Mouse (Mus musculus) ES-E14 (cell line): Measurements from ENCODE around the gene Myct1. TPM values are rescaled to one million over a fixed set of nuclear protein-coding genes. Genes with fewer than 3 reads are reported as not detected.

Experiments used
- DNase-seq: peaks from one replicate; pipeline ENCODE4 v3.0.0-alpha.2; 2013; ENCODE audit warnings: low read depth, low spot score
- H3K27ac ChIP-seq: 2 replicates; pipeline ENCODE4 v1.5.1; 2012; ENCODE audit warnings: low read depth, mild to moderate bottlenecking, low read length, moderate library complexity, mixed read lengths; ENCODE audit not compliant: poor library complexity, insufficient read depth, severe bottlenecking
- H3K36me3 ChIP-seq: 2 replicates; pipeline ENCODE4 v1.6.1; 2012; ENCODE audit warnings: mild to moderate bottlenecking, low read length, moderate library complexity, mixed read lengths; ENCODE audit not compliant: control insufficient read depth, poor library complexity, insufficient read depth, severe bottlenecking
- H3K4me1 ChIP-seq, 2 experiments: fragments of 150-350 bp in 1 of 2; sonication (generic) in 1 of 2; 2 replicates each; pipeline ENCODE4 v1.6.1; 2012; ENCODE audit warnings: low read length in 2 of 2, mild to moderate bottlenecking in 1 of 2, mixed read lengths in 1 of 2; ENCODE audit not compliant: control insufficient read depth in 2 of 2, insufficient read depth in 2 of 2, poor library complexity in 1 of 2
- H3K4me3 ChIP-seq, 2 experiments: fragments of 150-350 bp in 1 of 2; sonication (generic) in 1 of 2; 2 replicates each; pipeline ENCODE4 v1.5.1; 2012; ENCODE audit warnings: low read length in 2 of 2, low read depth in 1 of 2, mild to moderate bottlenecking in 1 of 2, mixed read lengths in 1 of 2; ENCODE audit not compliant: insufficient read depth in 1 of 2, poor library complexity in 1 of 2, severe bottlenecking in 1 of 2
- H3K9ac ChIP-seq: 2 replicates; pipeline ENCODE4 v1.6.1; 2012; ENCODE audit warnings: low read depth, mild to moderate bottlenecking, low read length, mixed read lengths; ENCODE audit not compliant: poor library complexity, insufficient read depth, severe bottlenecking
- H3K9me3 ChIP-seq: fragments of 150-350 bp; sonication (generic); 2 replicates; pipeline ENCODE4 v1.6.1; 2012; ENCODE audit warnings: low read depth, mild to moderate bottlenecking, low read length; ENCODE audit not compliant: control insufficient read depth, insufficient read depth
- CHD2 ChIP-seq: IDR thresholded peaks from 2 replicates; pipeline ENCODE4 v1.6.1; 2014; ENCODE audit warnings: mild to moderate bottlenecking, low read depth, low read length, inconsistent platforms
- HCFC1 ChIP-seq: IDR thresholded peaks from 2 replicates; pipeline ENCODE4 v1.6.1; 2012; ENCODE audit warnings: low read length, inconsistent platforms, borderline replicate concordance; ENCODE audit not compliant: insufficient read depth
- MAFK ChIP-seq: IDR thresholded peaks from 2 replicates; pipeline ENCODE4 v1.6.1; 2014; ENCODE audit warnings: mild to moderate bottlenecking, low read depth, low read length, inconsistent platforms; ENCODE audit not compliant: insufficient read depth
- ZC3H11A ChIP-seq: IDR thresholded peaks from 2 replicates; pipeline ENCODE4 v1.6.1; 2012; ENCODE audit warnings: low read depth, mild to moderate bottlenecking, inconsistent platforms, low read length, borderline replicate concordance
- ZNF384 ChIP-seq: IDR thresholded peaks from 2 replicates; pipeline ENCODE4 v1.6.1; 2012; ENCODE audit warnings: low read depth, low read length, inconsistent platforms
- in situ Hi-C, 2 experiments: fragments of 600-800 bp; cut with MboI; formaldehyde crosslinking; loops; one replicate each; pipeline ENCODE4 v1.15.1; 2025; ENCODE audit warnings: low sequenced_read_pairs in 2 of 2, inconsistent platforms in 1 of 2; ENCODE audit not compliant: unreplicated experiment in 2 of 2
- total RNA-seq: library from RNA; depleted of rRNA; stranded (reverse); fragments of 300-350 nt; gene quantifications from 2 replicates; pipeline ENCODE4 v1.2.3, GENCODE M21; 2012; rRNA removed

The Myct1 gene
- not detected in 2 replicates for total RNA-seq

DNA sequence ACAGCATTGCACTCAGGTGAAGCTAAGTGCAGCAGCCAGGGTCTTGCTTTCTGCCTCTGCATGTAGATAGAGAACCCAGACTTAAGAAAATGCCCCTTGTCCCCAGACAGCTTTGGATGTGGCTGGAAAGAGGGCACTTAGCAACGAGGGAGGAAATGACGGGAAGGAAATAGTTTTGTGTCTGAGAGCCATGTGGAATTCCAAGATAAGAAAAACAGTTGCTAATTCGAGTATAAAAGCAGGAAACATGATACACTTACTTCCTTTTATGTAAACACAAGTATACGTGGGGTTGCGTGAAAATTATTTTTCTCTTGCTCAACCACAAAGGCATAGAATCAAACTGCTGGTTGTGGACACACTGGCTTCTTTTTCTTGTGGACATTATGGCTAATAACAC lies at the start of gene Myct1:
Gene Myct1, plus strand, starts transcription at position 312 of the 400 bp plus-strand sequence.
- H3K9ac ChIP-seq: no peak within 1 kb of the TSS
- no peak for DNase-seq
- H3K36me3 ChIP-seq: no peaks in the 10 kb centered on the region
- H3K27ac ChIP-seq: no peak within 1 kb of the TSS
- TF ChIP-seq ZC3H11A: no peak
- no peak for TF ChIP-seq ZNF384
- TF ChIP-seq MAFK: no peak
- no peak for TF ChIP-seq HCFC1
- no peak for TF ChIP-seq CHD2
- no peak within 1 kb of the TSS for H3K4me3 ChIP-seq
- H3K9me3 ChIP-seq: no peaks in the 10 kb centered on the region
- in situ Hi-C loops: loop anchor here in 1 of 2 experiments (10.0 kb wide), 1 partner anchor 201 kb away; no protein-coding TSS in a partner anchor
- H3K4me1 ChIP-seq: no peaks in the 10 kb centered on the region

- H3K4me3 ChIP-seq: no peak overlapping the region
- H3K27ac ChIP-seq: no peak overlapping the region
- in situ Hi-C loops: no loop called here
- peaks cover 0 to 7% of the 10 kb centered on the region in 2 experiments; a peak in 1 of 4 replicates for H3K4me1 ChIP-seq
- no peak for TF ChIP-seq ZC3H11A
- no peak for TF ChIP-seq ZNF384
- no peak for TF ChIP-seq MAFK
- TF ChIP-seq HCFC1: no peak
- no peak for TF ChIP-seq CHD2
- H3K9ac ChIP-seq: no peak overlapping the region
- no peaks in the 10 kb centered on the region for H3K36me3 ChIP-seq
- H3K9me3 ChIP-seq: no peaks in the 10 kb centered on the region; the same call in 1 of the 2 replicates
- DNase-seq: no peak
These were observed 47.1 kb upstream of the Myct1 start for GRCm38 (mm10) chr10:5546428-5546827.

DNA sequence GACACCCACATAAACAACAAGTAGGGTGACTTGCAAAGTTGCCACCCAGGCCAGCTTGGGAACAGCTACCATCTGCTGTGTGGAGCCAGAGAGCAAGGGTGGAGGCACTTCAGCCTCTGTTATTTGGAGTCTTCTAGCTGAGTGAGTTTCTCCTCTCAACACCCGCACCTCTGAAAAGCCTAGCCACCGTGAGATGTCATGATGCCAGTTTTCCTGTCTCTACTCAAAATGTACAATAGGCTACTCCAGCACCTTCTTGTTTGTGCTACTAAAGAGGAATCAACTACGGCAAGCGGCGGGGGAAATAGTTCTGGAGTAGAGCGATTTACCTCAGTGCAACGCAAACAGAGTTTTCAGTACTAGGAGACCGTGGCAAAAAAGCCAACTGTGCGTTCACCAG lies 45.8 kb upstream of the Myct1 start:
- Histone ChIP-seq H3K4me1 (peaks cover 0 to 7% of the 10 kb centered on the region in 2 experiments; a peak in 1 of 4 replicates), H3K36me3 (no peaks in the 10 kb centered on the region), H3K9me3 (no peaks in the 10 kb centered on the region; the same call in 1 of the 2 replicates), H3K9ac (no peak overlapping the region), H3K4me3 (no peak overlapping the region), H3K27ac (no peak overlapping the region)
- in situ Hi-C loops: no loop called here
- no peak for TF ChIP-seq MAFK
- no peak for TF ChIP-seq ZNF384
- TF ChIP-seq HCFC1: no peak
- no peak for TF ChIP-seq ZC3H11A
- no peak for TF ChIP-seq CHD2
- DNase-seq: no peak

DNA sequence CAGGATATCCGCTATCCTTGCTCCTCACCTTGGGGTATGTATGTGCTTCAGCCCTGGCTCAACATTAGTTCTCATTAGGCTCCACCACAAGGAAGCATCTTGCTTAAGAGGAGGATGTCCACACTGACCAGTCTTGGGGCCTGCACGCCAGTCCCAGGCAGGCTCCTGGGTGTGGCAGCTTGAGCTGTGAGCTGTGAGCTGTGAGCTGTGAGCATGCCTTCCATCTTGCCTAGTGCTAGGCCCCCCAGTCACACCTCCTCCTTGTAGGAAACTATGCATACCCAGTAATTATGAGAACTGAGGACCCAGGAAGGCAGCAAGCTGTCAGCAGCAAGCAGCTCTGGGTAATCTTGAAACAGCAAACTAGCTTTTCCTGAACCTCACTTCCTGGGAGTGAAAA lies 44.9 kb upstream of the Myct1 start:
- no peak for TF ChIP-seq MAFK
- TF ChIP-seq HCFC1: no peak
- no peak for TF ChIP-seq ZC3H11A
- no peak for TF ChIP-seq ZNF384
- TF ChIP-seq CHD2: no peak
- Histone ChIP-seq H3K27ac (no peak overlapping the region), H3K9ac (no peak overlapping the region), H3K9me3 (no peaks in the 10 kb centered on the region; the same call in 1 of the 2 replicates), H3K4me1 (peaks cover 0 to 7% of the 10 kb centered on the region in 2 experiments; a peak in 1 of 4 replicates), H3K4me3 (no peak overlapping the region), H3K36me3 (no peaks in the 10 kb centered on the region)
- DNase-seq: no peak
- in situ Hi-C loops: no loop called here

GRCm38 (mm10) chr10:5549871-5550167 lies 43.8 kb upstream of the Myct1 start:
- no peak for TF ChIP-seq HCFC1
- no peak; the same call in 1 of the 2 replicates for TF ChIP-seq ZC3H11A
- no peak for TF ChIP-seq CHD2
- no peak for TF ChIP-seq ZNF384
- TF ChIP-seq MAFK: no peak
- in situ Hi-C loops: no loop called here
- peaks cover 0 to 7% of the 10 kb centered on the region in 2 experiments; a peak in 1 of 4 replicates for H3K4me1 ChIP-seq
- 0 out of 2 replicates have a peak overlapping the region, but pooled peaks have one; percentile 60 for H3K9ac ChIP-seq
- peak overlapping the region; percentile 72 to 91 for H3K4me3 ChIP-seq
- H3K9me3 ChIP-seq: no peaks in the 10 kb centered on the region; the same call in 1 of the 2 replicates
- no peak for DNase-seq
- H3K27ac ChIP-seq: no peak overlapping the region
- H3K36me3 ChIP-seq: no peaks in the 10 kb centered on the region
